Mouse (Mus musculus) bone marrow macrophage, adult 2 months (primary cell): ENCODE measurements around the gene Pdia2.

Source experiments
- CTCF ChIP-seq: IDR thresholded peaks from 2 replicates; pipeline ENCODE4 v1.5.1; 2012; ENCODE audit warnings: low read depth, mild to moderate bottlenecking, low read length, moderate library complexity
- POLR2A ChIP-seq: IDR thresholded peaks from 2 replicates; pipeline ENCODE4 v1.6.1; 2012; ENCODE audit warnings: mild to moderate bottlenecking, low read depth, low read length, borderline replicate concordance

GRCm38 (mm10) chr17:26240990-26241389 lies 42.1 kb upstream of the Pdia2 start:
- TF ChIP-seq CTCF (no peak), POLR2A (no peak)
